Mouse (Mus musculus) right cerebral cortex, adult 2 months (tissue): ENCODE measurements at regions not wholly inside any gene's neighbourhood (a gene's known extent, or its start where the extent isn't known, plus 50 kb on each side); places are given as distances from the start of the nearest gene placed in this dataset.

Source experiments
- DNase-seq, 2 experiments: peaks; one replicate each; pipeline ENCODE4 v3.0.0; 2021 to 2022; ENCODE audit warnings: low spot score in 2 of 2

DNA sequence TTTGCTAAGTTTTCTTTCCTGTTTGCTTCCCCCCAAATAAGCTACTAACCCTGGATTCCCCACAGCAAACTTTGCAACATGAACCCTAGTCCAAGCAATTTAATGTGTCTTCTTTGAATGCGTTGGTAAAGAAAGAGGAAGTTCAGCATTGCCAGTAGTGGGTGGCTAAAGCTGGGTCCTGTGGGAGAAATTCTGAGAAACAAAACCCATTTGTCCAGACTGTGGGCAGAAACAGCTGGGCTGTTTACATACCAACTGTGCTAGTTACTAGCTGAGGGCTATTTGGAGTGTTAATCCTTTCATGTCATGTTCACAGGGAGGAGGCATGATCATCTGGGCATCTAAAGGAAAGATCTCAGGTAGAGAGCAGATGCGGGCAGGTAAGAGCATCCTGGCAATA, 51.8 kb upstream of the 1190002N15Rik start:
- DNase-seq = no peak

- DNase-seq = no peak
Observed at GRCm38 (mm10) chr9:94604993-94605392, 64.7 kb upstream of the Slc9a9 start.

- DNase-seq = no peak
Observed at GRCm38 (mm10) chr9:94606422-94606821, 63.3 kb upstream of the Slc9a9 start.

- DNase-seq = peak; percentile 22 to 31
Observed at GRCm38 (mm10) chr9:94607011-94607749, 62.5 kb upstream of the Slc9a9 start.

DNA sequence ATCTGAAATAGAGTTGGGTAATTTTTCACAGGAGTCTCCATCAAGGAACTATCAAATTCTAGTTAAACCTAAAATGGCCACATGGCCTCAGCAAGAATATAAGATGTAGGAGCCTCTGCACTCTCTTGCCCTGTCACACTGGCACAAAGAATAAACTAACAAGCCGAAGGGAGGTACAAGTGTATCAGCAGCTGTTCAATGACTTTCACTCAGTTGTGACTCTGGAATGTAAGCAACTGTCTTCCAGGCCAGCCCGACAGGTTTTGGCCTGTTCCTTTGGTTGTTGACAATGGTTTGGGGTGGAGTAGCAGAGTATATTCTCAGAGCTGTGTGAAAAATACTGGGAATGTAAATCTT, 62.0 kb upstream of the Slc9a9 start:
- no peak for DNase-seq

- DNase-seq = no peak
Observed at GRCm38 (mm10) chr9:94610101-94610500, 59.6 kb upstream of the Slc9a9 start.

GRCm38 (mm10) chr9:94610600-94611337, 58.9 kb upstream of the Slc9a9 start:
- DNase-seq = peak; percentile 20 to 25

DNA sequence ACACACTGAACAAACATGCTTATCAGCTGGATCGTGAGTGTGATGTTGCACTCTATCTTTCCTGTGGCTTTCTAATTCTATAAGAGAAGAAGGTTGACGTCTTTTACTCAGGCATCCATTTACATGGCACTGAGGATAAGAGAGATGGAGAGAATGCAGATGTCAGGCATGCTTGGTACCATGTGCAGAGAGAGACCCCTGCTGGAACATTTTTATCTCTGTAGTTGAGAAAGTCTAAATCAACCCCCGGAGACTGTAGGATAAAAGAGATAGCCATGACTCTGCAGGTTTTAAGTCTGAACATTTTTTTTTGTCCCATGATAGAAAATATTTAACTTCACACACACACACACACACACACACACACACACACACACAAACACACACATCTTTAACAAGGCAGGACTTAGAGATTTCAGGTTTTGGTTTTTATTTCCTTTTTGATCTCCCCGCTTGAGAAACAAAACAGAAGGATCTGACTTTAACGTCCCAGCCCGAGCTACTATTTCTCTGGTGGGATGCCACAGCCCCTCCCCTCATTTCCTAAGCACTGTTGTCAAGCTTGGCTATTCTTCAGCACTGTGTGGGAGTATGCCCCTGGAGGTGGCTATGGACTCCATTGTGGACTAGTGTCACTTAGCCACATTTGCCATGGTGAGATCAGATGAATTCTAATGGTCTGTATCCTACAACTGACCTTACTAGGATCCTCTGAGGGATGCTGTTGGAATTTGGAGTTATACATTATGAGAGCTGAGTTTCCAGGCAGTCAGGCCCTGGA, 55.6 kb upstream of the Slc9a9 start:
- peak; percentile 60 to 64 for DNase-seq

- no peak for DNase-seq
Observed at GRCm38 (mm10) chr9:94615205-94615604, 54.5 kb upstream of the Slc9a9 start.

DNA sequence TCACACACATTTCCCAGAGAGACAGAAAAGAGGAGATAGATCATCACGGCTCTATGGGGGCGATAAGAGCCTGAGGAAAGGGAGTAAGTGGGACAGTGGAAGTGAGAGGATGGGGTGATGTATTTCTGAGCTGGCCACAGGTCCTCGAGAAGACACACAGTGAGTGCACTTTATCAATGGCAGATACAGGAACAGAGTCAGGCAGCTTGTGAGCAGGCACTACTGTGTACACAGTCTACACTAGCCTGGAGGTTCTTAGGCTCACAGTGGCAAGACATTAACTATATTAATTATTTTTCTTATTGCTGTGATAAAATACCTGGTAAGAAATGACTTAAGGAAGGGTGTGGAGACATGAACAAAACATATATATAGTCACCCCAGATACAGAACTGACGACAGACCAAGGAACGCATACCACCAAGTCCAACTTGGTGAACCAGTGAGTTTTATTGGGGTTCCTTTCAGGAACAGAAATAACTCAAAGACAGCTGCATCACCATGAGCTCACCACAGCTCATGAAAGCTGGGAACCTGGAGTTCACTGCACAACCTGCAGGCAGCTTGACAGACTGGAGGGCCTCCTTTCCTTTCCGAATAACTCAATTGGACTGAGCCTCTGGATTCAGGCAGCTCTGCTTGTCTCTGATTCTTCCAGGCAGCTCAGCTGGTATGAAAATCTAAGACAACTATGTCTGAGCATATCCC, 51.5 kb upstream of the Slc9a9 start:
- DNase-seq = no peak
